Mouse (Mus musculus) heart, embryonic 14.5 days (tissue): ENCODE results near the gene Catsper2. TPM values are rescaled to one million over a fixed set of nuclear protein-coding genes. Genes with fewer than 3 reads are reported as not detected.

ENCODE experiments used
- ATAC-seq: fragments of 200-750 bp; cut with Nextera tagmentation; 2 replicates; pipeline ENCODE4 v1.8.0; 2017; ENCODE audit warnings: low read depth, moderate TSS enrichment; ENCODE audit not compliant: insufficient number of reproducible peaks, insufficient read depth, low FRiP score
- H3K27ac ChIP-seq, 2 experiments: fragments of 200-500 bp in 1 of 2; fragments of 300-500 bp in 1 of 2; sonication (generic) in 1 of 2; replicated peaks in 1 of 2; 2 replicates each; pipeline ENCODE4 v1.5.1; 2012 to 2014; ENCODE audit warnings: low read depth in 2 of 2, low read length in 2 of 2, control low read depth in 1 of 2, mild to moderate bottlenecking in 1 of 2, mixed read lengths in 1 of 2; ENCODE audit not compliant: control insufficient read depth in 1 of 2, insufficient read depth in 1 of 2
- H3K27me3 ChIP-seq: fragments of 300-500 bp; sonication (generic); 2 replicates; pipeline ENCODE4 v1.6.1; 2014; ENCODE audit warnings: mild to moderate bottlenecking, low read length, control low read depth; ENCODE audit not compliant: control insufficient read depth, insufficient read depth
- H3K36me3 ChIP-seq: fragments of 300-500 bp; sonication (generic); 2 replicates; pipeline ENCODE4 v1.6.1; 2014; ENCODE audit warnings: mild to moderate bottlenecking, control low read depth, low read length, mixed read lengths; ENCODE audit not compliant: control insufficient read depth, insufficient read depth
- H3K4me1 ChIP-seq, 2 experiments: fragments of 200-500 bp in 1 of 2; fragments of 300-500 bp in 1 of 2; sonication (generic) in 1 of 2; 2 replicates each; pipeline ENCODE4 v1.6.1; 2012 to 2014; ENCODE audit warnings: low read length in 2 of 2, control low read depth in 1 of 2, mixed read lengths in 1 of 2; ENCODE audit not compliant: control insufficient read depth in 2 of 2, insufficient read depth in 2 of 2
- H3K4me2 ChIP-seq: fragments of 300-500 bp; sonication (generic); 2 replicates; pipeline ENCODE4 v1.6.1; 2014; ENCODE audit warnings: mild to moderate bottlenecking, low read length
- H3K4me3 ChIP-seq, 2 experiments: fragments of 200-500 bp in 1 of 2; fragments of 300-500 bp in 1 of 2; sonication (generic) in 1 of 2; 2 replicates each; pipeline ENCODE4 v1.5.1; 2012 to 2014; ENCODE audit warnings: low read length in 2 of 2, mild to moderate bottlenecking in 2 of 2, control low read depth in 1 of 2, low read depth in 1 of 2, moderate library complexity in 1 of 2; ENCODE audit not compliant: control insufficient read depth in 1 of 2, insufficient read depth in 1 of 2
- H3K9ac ChIP-seq: fragments of 300-500 bp; sonication (generic); 2 replicates; pipeline ENCODE4 v1.6.1; 2014; ENCODE audit warnings: mild to moderate bottlenecking, low read length
- H3K9me3 ChIP-seq: fragments of 300-500 bp; sonication (generic); 2 replicates; pipeline ENCODE4 v1.6.1; 2016; ENCODE audit warnings: low read length, control low read depth; ENCODE audit not compliant: control insufficient read depth
- WGBS: fragments of 180-500 bp; shearing (Covaris S2); extraction: QIAGEN DNeasy Blood & Tissue Kit; methylation state at CpG from one replicate; pipeline ENCODE4 v1.1.7; 2014; 5-methylcytosine and 5-hydroxymethylcytosine counted together
- polyA plus RNA-seq: library from polyadenylated mRNA; unstranded; fragments of >200 nt; fragmentation: Nextera tagmentation; extraction: Ambion mirVana; gene quantifications from 2 replicates; pipeline ENCODE4 v1.2.1, GENCODE M21; 2014

The Catsper2 gene
- polyA plus RNA-seq, 1 experiment from 2014 or later = 3.1 TPM

- no peak overlapping the region for H3K27ac ChIP-seq
- no peaks in the 10 kb centered on the region for H3K9me3 ChIP-seq
- H3K27me3 ChIP-seq = no peaks in the 10 kb centered on the region
- H3K9ac ChIP-seq = no peak overlapping the region
- H3K4me1 ChIP-seq = no peaks in the 10 kb centered on the region
- ATAC-seq = no peak
- no peak overlapping the region for H3K4me2 ChIP-seq
- H3K36me3 ChIP-seq = peaks cover 98% of the 10 kb centered on the region
- no peak overlapping the region for H3K4me3 ChIP-seq
- 87% methylated on average over 2 of the region's 2 CpGs for WGBS
These were observed 12.3 kb upstream of the Catsper2 start for GRCm38 (mm10) chr2:121425890-121426289.

GRCm38 (mm10) chr2:121423166-121423565 lies 9.6 kb upstream of the Catsper2 start:
- no peaks in the 10 kb centered on the region for H3K4me1 ChIP-seq
- H3K27ac ChIP-seq = no peak overlapping the region
- no peak overlapping the region for H3K4me2 ChIP-seq
- H3K9ac ChIP-seq = no peak overlapping the region
- no peak for ATAC-seq
- H3K9me3 ChIP-seq = no peaks in the 10 kb centered on the region
- peaks cover 92% of the 10 kb centered on the region for H3K36me3 ChIP-seq
- 89% methylated on average over 2 of the region's 2 CpGs for WGBS
- no peaks in the 10 kb centered on the region for H3K27me3 ChIP-seq
- no peak overlapping the region for H3K4me3 ChIP-seq

GRCm38 (mm10) chr2:121418476-121418875 lies 4.9 kb upstream of the Catsper2 start:
- Histone ChIP-seq H3K9me3 (no peaks in the 10 kb centered on the region), H3K4me2 (no peak overlapping the region), H3K27me3 (no peaks in the 10 kb centered on the region), H3K4me1 (peaks cover 3 to 23% of the 10 kb centered on the region in 2 experiments), H3K9ac (no peak overlapping the region), H3K27ac (no peak overlapping the region), H3K4me3 (no peak overlapping the region), H3K36me3 (peaks cover 73% of the 10 kb centered on the region)
- ATAC-seq = no peak
- 86% methylated on average over 3 of the region's 3 CpGs for WGBS

- Histone ChIP-seq H3K27ac (no peak overlapping the region), H3K9me3 (no peaks in the 10 kb centered on the region), H3K27me3 (no peaks in the 10 kb centered on the region), H3K4me2 (peak overlapping the region; percentile 73), H3K9ac (0 out of 2 replicates have a peak overlapping the region, but pooled peaks have one; percentile 100), H3K36me3 (peaks cover 54% of the 10 kb centered on the region), H3K4me1 (peaks cover 4 to 23% of the 10 kb centered on the region in 2 experiments), H3K4me3 (peak overlapping the region in 1 of 2 experiments; percentile 11; a peak in 2 of 4 replicates)
- WGBS = 82% methylated on average over 6 of the region's 6 CpGs
- ATAC-seq = no peak
These were observed 2.8 kb upstream of the Catsper2 start for GRCm38 (mm10) chr2:121416356-121416755.

GRCm38 (mm10) chr2:121415591-121415990 lies 2.0 kb upstream of the Catsper2 start:
- Histone ChIP-seq H3K27ac (no peak overlapping the region), H3K27me3 (no peaks in the 10 kb centered on the region), H3K4me1 (peaks cover 4 to 23% of the 10 kb centered on the region in 2 experiments), H3K4me3 (peak overlapping the region in 1 of 2 experiments; percentile 100; a peak in 2 of 4 replicates), H3K9me3 (no peaks in the 10 kb centered on the region), H3K9ac (peak overlapping the region; percentile 100), H3K36me3 (peaks cover 46% of the 10 kb centered on the region), H3K4me2 (peak overlapping the region; percentile 73)
- ATAC-seq = no peak
- WGBS = 62% methylated on average over 3 of the region's 3 CpGs

- Histone ChIP-seq H3K4me1 (peaks cover 4 to 23% of the 10 kb centered on the region in 2 experiments), H3K27ac (0 out of 4 replicates have a peak overlapping the region, but pooled peaks of 1 of the 2 experiments have one; percentile 8), H3K4me2 (peak overlapping the region; percentile 73), H3K27me3 (no peaks in the 10 kb centered on the region), H3K9me3 (no peaks in the 10 kb centered on the region), H3K36me3 (peaks cover 44% of the 10 kb centered on the region), H3K4me3 (peak overlapping the region in 1 of 2 experiments; percentile 100; a peak in 3 of 4 replicates), H3K9ac (peak overlapping the region; percentile 100)
- 30% methylated on average over 3 of the region's 3 CpGs for WGBS
- ATAC-seq = no peak
These were observed 1.5 kb upstream of the Catsper2 start for GRCm38 (mm10) chr2:121415103-121415502.

- peak; percentile 38 for ATAC-seq
- H3K9me3 ChIP-seq = no peaks in the 10 kb centered on the region
- peak overlapping the region; percentile 73 for H3K4me2 ChIP-seq
- peak overlapping the region; percentile 100 for H3K9ac ChIP-seq
- under 1% methylated on average over 32 of the region's 32 CpGs for WGBS
- H3K27me3 ChIP-seq = no peaks in the 10 kb centered on the region
- peak overlapping the region; percentile 67 to 100 for H3K4me3 ChIP-seq
- H3K36me3 ChIP-seq = peaks cover 38% of the 10 kb centered on the region
- H3K27ac ChIP-seq = peak overlapping the region; percentile 88 to 99
- peaks cover 4 to 23% of the 10 kb centered on the region in 2 experiments for H3K4me1 ChIP-seq
These were observed 620 bp upstream of the Catsper2 start for GRCm38 (mm10) chr2:121414139-121414685.
